Mouse (Mus musculus): ENCODE measurements around the gene Zbtb43.
A peak's percentile ranks its signal among the peaks of the same experiment; 100 is the strongest.

Gene Zbtb43

DNA sequence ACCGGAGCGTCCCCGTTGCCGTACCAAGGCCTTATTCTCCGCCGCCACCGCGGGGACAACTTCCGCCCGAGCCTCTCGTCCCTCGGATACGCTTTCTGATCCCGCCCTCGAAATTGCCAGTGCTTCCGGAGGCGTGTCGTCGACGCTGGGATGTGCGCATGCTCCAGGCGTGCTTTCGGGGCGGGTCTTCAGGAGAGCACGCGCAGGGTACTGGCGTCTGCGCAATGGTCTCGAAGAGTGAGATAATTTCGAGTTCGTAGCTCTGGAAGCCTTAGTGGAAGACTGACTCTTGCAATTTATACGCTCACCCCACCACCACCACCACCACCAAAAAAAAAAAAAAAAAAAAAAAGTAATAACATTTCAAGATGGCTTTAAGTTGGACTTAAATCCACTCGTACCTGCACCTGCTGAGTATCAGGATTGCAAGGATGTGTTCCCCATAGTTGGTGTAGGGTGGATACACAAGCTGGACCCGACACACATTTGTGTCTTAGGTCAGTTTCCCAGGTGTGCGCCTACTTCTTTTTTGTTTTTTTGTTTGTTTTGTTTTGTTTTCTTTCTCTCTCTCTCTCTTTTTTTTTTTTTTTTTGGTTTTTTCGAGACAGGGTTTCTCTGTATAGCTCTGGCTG is at the start of gene Zbtb43:
Gene Zbtb43 (minus strand): TSS at position 94 of the 632 bp plus-strand sequence.
- DNase-seq (ENCODE audit: low read depth, low spot score), result peak; percentile 94

DNA sequence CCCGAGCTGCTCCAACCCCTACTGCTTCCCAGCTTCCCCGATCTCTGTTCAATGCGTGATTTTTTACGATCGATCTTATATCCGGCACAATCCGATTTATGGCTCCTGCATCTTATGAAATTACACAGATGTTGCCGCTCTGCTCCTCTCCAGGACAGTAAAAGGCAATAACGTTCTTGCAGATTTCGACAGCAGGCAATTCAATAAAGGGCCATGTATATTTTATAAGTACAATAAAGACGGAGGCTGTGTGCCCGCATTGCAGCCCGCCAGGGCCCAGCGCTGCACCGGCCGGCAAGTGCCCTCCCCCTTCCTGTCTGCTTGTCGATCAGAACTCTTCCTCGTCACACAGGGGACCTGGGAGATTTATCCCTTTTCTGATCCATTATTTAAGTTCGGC is 47.5 kb upstream of the Zbtb43 start:
- DNase-seq (ENCODE audit: low read depth, low spot score), result no peak

DNA sequence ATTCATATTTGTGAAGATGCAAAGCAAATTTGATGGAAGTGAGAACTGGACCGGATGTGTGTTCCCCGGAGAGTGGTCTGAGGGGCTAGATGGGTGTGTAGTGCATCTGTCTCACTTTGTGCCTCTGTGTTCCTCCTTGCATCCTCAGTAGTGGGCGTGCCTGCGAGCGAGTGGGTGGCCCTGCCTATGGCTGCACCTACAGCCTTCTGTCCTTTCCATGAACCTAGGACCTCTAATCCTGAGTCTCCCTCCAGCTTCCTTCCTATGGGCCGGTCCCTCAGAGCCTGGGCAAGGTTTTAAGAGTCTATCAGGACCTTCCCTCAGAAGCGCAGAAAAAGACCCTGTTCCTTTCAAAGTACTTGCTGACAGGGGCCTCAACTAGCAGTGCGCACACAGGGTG is 47.1 kb upstream of the Zbtb43 start:
- no peak for DNase-seq (ENCODE audit: low read depth, low spot score)

DNA sequence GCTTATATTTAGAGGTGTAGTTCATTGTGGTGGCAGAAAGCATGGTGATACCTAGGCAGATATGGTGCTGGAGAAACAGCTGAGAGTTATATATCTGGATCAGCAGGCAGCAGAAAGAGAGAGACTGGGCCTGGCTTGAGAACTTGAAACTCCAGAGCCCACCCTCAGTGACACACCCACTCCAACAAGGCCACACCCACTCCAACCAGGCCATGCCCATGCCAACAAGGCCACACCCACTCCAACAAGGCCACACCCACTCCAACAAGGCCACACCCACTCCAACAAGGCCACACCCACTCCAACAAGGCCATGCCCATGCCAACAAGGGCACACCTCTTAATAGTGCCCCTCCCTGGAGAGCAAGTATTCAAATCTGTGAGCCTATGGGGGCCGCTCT is 42.4 kb upstream of the Zbtb43 start:
- no peak for DNase-seq (ENCODE audit: low read depth, low spot score)

DNA sequence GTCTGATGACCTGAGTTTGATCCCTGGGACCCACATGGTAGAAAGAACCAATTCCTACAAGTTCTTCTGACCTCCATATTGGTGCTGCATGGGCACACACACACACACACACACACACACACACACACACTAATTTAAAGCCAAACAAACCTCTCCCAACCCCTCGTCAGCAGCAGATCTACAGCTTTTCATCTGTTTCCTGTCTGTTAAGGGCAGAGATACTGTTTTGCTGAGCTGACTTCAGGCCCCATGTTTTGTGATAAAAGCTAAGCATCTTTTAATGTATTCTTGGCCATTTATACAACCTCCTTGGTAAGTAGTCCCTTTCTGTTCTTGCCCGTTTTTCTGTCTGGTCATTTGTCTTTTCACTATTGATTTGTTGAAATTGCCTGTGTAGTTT is 34.2 kb upstream of the Zbtb43 start:
- no peak for DNase-seq (ENCODE audit: low read depth, low spot score)

DNA sequence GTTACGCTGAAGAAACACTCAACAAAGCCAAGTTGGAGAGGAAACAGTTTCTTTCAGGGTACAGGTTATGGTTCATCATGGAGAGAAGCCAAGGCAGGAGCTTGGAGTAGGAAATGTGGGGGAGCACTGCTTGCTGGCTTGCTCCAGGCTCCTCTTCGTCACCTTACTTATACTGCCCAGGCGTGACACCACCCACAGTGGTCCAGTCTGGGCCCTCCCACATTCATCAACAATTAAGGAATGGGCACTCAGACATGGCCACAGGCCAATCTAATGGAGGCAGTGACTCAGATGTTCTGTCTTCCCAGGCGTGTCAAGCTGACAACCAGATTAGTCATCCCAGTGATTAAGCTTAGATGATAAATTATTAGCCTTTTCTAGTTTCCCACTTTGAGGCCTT is 29.9 kb upstream of the Zbtb43 start:
- no peak for DNase-seq (ENCODE audit: low read depth, low spot score)

DNA sequence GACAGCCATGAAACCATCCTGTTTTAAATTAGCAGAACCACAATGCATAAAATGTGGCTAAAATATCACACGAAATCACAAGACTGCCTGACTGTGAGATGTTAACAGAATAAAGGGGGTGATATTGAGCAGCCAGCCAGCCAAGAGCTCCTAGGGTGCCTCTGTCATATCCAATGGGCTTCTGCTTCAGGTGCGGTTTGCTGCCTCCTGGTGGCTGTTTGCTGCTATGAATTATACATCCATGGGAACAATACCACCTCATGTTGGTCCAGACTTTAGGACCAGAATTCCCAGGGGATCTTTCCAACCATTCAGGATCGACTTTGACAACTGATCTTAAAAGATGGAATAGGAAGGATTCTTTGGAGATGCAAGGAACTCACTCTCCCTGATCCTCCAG is 27.3 kb upstream of the Zbtb43 start:
- DNase-seq (ENCODE audit: low read depth, low spot score), result no peak

DNA sequence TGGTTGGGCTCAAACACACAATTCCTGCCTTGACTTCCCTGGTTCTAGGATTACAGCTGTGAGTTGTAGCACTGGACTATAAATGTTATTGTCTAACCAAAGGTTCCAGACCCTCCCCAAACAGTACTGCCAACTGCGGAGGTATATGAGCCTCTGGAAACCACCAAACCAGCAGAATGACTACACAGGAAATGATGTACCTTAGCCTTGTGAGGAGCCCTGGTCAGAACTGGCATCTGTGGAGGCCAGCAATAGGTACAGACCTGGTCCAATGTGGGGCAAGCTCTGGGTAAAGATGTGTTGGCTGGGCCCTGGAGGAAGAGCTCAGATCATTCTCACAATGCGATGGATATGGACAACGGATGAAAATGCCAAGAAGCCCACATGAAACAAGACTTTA is 23.7 kb upstream of the Zbtb43 start:
- no peak for DNase-seq (ENCODE audit: low read depth, low spot score)

DNA sequence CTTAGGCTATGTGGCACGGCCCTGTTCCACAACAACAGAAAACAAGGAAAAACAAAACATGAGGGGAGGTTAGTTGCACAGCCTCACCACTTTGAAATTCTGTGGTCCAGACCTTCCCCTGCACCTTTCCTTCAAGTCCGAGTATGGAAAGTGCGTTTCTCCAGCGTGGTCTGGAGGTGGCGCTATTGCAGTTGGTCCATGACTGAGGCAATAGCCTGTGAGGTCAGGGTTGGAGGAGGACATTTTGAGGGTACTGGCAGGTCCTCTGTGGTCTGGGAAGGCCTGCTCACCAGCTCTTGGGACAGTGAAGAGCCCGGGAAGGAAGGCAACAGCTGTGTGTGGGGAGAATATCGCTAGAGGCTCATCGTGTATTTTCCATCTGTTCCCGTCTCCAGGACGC is 21.2 kb upstream of the Zbtb43 start:
- no peak for DNase-seq (ENCODE audit: low read depth, low spot score)

DNA sequence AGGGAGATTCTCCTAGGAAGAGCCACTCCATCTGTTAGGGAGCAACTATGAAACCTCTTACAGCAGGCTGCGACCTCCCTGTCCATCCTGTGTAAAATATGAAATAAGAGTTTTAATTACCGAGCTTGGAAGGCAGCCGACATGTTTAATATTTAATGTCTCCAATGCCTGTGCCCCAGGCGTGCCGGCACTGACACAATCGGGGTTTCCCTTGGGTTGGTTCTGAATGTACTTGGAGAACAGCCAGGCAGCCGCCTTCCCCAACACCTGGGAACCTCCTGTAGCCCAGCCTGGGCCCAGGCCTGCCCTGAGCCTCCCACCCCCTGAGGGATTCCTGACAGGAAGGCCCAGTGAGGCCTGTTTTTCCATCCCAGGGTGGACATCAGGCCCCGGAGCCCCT is 19.0 kb upstream of the Zbtb43 start:
- no peak for DNase-seq (ENCODE audit: low read depth, low spot score)

DNA sequence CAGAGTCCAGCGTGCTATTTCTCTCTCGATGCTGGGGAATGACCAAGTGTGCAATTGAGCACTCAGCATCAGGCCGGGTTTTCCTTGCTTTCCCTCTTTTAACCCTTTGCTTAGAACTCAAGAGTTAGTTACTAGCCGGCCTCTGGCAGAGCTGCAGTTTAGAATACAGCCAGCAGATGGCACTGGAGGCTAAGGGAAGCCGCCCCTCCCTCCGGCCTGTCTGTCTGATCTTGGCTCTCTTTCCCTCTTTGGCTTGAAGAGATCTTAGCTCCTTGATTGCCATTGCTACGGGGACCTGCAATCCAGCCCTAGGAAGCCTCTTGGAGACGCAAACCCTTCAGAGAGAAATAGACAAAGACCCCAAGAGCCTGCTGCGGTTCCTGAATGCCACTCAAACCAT is 18.5 kb upstream of the Zbtb43 start:
- DNase-seq (ENCODE audit: low read depth, low spot score), result no peak

DNA sequence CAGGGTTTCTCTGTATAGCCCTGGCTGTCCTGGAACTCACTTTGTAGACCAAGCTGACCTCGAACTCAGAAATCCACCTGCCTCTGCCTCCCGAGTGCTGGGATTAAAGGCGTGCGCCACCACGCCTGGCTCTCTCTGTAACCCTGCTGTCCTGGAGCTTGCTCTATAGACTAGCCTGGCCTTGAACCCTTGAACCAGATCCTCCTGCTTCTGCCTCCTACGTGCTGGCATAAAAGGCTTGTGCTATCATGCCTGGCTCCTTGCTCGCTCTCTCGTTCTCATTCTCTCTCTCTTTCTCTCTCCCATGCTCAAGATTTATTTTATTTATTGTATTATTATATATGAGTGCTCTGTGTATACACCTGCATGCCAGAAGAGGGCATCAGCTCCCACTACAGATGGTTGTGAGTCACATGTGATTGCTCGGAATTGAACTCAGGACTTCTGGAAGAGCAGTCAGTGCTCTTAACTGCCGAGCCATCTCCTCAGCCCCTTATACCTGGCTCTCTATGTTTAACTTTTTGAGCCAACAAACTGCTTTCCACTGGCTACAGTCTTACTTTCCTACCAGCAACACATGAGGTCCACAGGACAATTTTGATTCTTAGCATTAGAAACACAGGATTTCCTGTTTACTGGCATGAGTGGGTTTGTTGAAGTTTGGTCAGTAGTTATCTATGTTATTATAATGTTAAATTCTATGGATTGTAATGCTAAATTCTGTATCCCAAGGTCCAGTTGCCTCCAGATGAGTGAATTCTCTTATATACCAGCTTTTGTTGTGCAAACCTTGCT is 9.8 kb upstream of the Zbtb43 start:
- DNase-seq (ENCODE audit: low read depth, low spot score), result no peak

DNA sequence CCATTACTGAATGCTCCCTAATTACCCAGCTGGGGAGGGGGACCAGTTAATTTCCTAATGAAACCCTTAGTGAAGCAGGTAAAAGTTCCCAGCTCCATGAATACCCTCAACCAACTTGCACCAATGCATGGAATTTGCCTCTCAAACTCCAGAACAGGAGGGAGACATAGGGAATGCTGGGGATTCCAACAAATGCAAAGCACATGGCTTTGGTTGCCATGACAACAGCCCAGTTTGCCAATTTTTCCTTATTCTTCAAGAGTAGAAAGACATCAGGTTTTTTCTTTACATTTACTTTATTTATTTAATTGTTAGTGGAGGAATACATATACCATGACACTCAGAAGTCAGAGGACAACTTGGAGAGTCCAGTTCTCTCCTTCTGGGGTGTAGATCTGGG is 7.6 kb upstream of the Zbtb43 start:
- peak; percentile 76 for DNase-seq (ENCODE audit: low read depth, low spot score)

DNA sequence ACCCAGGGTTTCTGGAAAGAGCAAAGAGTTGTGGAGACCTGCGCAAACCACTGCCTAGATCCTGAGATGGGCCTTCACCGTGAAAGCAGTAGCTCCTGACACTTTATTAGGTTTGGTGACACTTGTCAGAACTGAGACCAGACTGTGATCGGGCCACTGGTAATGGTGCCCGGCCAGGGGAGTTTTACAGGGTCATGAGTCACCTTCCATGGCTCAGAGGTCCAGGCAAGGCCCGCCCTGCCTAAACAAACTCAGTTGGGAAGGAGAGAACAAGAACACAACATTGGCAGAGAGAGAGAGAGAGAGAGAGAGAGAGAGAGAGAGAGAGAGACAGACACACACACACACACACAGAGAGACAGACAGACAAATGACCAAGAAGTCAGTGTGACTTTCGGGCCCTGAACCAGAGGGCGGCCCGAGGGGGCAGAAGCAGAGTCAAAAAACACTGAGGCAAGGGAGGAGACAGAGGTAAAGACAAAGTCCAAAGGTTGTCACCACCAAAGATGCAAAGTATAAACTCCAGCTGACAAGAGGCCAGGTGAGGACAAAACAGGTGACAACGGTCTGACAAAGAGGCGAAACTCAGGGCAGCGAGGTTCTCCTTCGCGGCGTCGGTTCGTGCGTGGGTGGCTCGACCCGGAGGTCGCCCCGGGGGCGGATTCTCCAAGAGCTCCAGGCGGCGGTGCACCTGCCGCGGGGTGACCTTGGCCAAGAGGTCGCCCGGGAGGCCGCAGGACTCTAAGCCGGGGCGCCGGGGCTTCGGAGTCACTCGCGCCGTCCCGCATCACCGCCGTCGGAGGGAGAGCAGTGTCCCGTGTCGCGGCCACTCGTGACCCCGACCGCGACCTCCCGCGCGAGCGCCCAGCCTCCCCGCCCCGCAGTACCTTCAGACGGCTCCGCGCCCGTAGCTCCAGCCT is 553 bp downstream of the Zbtb43 start:
- no peak for DNase-seq (ENCODE audit: low read depth, low spot score)

DNA sequence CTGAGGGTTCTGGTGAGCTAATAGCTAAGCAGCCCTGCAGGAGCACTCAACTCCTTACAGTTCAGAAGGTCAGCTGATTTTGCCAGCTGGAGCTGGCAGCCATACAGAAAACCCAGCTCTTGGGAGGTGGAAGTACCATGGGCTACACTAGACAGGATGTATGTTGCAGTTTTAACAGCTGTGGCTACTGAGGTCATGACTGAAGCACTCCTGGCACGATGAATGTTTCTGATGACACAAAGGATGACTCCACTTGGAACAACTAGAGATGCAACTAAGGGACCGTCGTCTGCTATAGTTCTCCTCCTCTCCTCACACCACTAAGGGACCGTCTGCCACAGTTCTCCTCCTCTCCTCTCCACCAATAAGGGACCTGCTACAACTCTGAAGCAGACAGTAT is 2.4 kb downstream of the Zbtb43 start:
- DNase-seq (ENCODE audit: low read depth, low spot score), result no peak

DNA sequence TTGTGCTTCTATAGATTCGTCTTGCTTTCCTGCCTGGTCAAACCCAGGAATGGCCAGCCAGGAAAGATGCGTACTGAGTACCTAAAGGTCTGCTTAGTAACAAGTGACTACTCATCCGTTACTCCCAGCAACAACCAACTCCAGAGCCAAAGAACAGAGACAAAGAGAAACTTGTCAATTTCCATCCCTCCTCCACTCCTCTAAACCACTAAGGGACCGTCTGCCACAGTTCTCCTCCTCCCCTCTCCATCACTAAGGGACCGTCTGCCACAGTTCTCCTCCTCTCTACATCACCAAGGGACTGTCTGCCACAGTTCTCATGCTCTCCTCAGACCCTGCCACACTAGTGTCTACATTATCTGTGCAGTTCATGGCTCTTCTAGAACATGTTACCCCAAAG is 3.1 kb downstream of the Zbtb43 start:
- no peak for DNase-seq (ENCODE audit: low read depth, low spot score)

DNA sequence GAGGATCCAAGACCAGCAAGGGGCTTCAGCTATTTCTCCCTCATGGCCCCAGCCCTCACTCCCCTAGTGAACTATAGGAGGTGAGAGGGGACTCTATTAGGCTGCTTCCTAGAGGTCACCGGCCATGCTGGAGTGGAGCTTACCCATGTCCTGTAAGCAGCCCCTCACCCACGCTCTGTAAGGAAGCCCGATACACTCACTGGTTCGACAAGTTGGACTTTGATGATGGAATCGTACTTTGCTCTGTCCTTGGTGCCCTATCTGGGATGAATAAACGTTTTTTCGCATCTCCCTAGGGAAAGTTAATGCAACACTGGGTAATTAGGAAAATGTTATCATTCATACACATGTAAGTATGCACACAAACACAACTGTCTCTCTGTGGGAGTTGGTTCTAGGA is 6.3 kb downstream of the Zbtb43 start:
- no peak for DNase-seq (ENCODE audit: low read depth, low spot score)

DNA sequence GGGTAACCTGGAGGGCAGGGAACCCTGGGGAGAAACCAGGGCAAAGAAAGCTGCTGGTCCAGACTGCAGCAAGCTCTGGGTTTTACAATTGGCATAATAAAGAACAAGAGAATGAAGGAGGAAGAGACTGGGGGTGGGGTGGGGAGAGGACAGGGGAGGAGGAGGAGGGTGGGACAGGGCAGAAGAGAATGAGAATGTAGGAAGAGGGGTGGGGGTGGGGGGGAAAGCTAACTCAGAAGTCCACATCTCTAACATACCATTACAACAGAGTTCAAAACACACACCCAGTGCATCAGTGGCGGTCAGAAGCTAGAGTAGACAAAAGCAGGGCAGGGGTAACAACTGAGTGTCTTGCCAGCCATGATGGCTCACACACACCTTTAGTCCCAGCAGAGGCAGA is 7.3 kb downstream of the Zbtb43 start:
- DNase-seq (ENCODE audit: low read depth, low spot score), result no peak

DNA sequence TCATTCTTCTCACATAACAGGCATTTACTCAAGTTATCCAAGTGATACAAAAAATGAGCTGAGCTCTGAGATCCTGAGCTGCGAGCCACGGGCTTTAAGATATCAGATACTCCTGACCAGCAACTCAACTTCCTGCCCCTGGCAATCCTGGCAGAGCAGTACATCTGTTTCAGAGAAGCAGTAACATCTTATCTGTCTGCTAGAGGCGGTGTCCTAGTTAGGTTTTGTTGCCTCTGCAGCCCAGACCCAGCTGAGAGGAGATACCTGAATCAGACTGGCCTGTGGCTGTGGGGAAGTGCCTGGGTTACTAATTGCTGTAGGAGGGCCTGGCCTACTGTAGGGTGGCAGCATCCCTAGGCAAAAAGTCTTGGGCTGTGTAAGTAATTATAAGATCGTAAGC is 8.7 kb downstream of the Zbtb43 start:
- DNase-seq (ENCODE audit: low read depth, low spot score), result no peak

DNA sequence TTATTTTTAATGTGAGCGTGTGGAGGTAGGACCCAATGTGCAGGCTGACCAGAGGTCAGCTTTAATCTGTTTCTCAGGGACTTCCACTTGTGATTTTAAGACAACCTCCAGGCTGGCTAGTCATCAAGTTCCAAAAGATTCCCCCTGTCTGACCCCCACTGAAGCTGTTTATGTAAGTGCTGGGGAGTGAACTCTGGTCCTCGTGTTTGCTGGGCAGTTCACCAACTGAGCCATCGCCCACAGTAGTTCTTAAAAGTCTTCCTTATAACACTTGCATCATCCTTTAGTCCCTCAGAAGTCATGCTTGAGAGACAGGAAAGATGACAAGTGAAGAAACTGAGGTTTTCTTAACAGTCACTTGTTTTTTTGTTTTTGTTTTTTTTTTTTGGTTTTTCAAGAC is 11.7 kb downstream of the Zbtb43 start:
- no peak for DNase-seq (ENCODE audit: low read depth, low spot score)

DNA sequence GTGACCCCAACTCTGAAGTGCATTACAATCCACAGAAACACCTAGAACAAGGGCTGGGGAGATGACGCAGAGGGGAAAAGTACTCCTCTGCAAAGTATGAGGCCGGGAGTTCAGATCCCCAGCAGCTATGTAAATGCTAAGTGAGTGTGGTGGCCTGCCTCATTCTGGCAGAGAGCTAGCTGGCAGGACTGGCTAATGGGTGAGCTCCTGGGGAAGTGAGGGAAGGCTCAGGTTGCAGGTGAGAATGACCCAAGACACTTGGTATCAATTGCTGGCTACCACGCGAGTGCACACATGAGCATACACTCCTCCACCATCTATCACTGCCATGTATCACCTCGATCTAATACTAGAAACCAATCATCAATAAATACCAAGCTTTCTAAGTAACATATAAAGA is 12.1 kb downstream of the Zbtb43 start:
- no peak for DNase-seq (ENCODE audit: low read depth, low spot score)

DNA sequence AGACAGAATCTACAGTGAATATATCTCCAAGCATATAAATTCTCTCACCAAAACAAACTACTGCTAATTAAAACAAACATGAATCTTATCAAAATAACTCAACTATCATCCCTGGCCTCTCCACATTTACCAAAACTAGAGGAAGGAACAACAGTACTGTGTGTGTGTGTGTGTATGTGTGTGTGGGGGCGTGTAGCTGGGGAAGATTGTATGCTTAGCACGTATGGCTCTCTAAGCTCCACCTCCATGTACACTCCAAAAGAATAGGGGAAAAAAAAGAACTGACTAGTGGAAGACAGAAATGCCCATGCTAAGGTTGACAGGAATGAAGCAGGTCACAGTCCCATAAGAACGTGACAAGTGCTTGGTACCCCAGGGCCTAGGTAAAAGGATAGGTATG is 13.0 kb downstream of the Zbtb43 start:
- DNase-seq (ENCODE audit: low read depth, low spot score), result no peak

DNA sequence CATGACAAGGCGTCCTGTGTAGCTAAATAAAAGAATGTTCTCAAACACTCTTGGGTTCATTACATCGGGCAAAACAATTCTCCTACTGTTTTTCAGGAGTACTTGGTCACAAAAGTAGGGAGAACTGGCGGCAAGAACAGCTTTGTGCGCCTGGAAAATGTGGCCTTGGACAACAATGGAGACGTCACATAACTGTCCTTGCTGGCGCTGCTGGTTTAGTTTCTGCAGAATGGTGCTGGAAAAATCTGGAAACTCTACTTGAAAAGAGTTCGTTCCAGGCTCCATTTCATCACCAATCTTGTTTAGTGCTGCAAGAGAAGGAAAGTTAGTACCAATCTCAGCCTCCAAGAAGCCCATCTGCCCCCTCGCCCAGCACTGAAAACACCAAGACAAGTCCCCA is 13.5 kb downstream of the Zbtb43 start:
- no peak for DNase-seq (ENCODE audit: low read depth, low spot score)
